Mouse (Mus musculus) cerebellum, adult (tissue): Measurements from ENCODE around the gene Ccna1.

Experiments
- ATAC-seq: cut with Nextera tagmentation; 2 replicates; pipeline ENCODE4 v1.9.2; 2017; ENCODE audit warnings: mild to moderate bottlenecking, moderate library complexity, mixed read lengths; ENCODE audit not compliant: insufficient number of reproducible peaks, low FRiP score, low TSS enrichment

The Ccna1 gene

DNA sequence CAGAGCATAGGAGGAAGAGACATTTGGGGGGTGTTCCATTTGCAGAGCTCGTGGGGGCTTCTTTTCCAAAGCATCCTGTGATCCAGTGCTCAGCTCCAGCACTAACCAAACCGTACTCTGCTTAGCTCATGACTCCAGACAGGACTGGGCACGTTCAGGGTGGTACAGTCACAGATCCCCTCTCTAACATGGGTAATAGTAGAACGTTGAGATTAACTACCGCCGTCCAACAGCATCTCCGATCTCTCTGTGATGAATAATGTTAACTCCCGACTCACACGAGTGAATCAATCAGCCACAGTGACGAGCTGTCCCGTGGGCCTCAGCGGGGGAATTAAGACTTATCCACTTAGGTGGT is 11.3 kb upstream of the Ccna1 start:
- no peak for ATAC-seq

DNA sequence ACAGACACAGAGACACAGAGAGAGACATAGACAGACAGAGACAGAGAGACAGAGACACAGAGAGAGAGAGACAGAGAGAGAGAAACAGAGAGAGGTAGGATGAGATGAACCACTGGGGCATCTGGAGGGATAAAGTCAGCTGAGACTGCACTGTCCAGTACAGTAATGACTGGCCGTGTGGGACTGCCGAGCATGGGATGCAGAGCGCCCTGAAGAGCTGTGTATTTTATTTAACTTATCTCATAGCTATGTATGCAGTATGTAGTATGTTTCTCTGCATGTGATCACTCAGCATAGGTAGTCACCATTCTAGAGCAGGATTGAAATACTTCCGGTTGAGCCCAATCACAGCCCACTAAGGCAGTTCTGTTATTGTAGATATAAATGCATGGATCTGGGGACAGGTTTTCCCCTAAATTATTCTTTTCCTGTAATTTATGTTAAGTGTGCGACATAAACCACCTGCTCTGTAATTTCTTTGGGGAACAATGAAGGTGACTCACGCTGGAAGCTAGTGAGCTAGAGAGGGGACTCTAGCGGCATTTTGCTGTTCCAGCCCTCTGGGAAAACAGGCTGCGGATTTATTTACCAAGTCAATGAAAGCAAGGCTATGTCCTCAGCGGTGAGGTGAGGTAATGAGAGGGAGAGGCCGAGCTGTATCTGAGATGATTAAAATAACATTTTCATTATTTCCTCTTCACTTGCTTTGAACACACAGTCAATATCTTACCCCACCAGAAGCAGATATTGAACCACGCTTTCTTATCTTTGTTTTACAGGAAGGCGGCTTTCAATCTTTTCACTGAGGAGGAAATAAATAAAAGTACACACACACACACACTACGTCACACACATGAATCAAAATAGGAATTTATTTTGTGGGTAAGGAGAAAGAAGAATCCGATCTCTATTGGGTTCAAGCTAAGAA is 10.7 kb upstream of the Ccna1 start:
- ATAC-seq, result no peak

GRCm38 (mm10) chr3:55064396-55064795 is 9.1 kb upstream of the Ccna1 start:
- ATAC-seq, result 0 out of 2 replicates have a peak, but pooled peaks have one; percentile 36

DNA sequence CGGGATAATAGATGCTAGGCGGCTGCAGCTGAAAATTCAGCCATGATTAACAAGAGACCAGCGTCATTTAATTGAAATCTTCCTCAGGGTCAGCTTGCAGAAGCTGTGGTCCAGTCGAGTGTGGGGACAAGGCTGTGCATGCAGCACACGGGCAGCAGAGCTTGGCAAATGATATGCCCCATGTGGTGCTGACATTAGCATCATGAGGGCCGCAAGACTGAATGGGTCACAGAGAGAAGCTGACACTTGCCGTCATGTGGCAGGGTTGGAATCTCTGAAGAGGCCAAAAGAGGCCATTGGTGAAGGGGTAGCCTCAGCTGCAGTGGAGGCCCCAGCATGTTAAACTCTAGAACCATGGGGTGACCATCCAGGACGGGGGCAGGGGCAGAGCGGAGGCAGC is 7.4 kb upstream of the Ccna1 start:
- no peak for ATAC-seq

DNA sequence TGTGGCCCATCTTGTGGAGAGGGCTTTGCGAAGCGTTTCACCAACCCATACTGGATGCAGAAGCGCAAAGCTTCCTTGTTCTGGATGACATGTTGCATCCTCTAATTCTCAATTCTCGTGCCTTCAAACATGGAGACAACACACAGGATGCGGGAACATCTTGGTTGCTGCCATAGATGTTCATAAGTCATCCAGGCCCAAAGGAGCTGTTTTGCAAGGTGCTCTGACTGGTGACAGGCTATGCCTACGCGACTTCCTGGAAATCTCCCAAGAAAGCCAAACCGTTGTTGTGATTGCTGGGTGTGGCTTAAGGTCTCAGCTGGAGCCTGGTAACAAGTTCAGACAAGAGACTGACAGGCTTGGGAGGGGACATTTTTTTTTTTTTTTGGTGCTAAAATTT is 1.1 kb upstream of the Ccna1 start:
- no peak for ATAC-seq

- no peak for ATAC-seq
These were observed 433 bp upstream of the Ccna1 start for GRCm38 (mm10) chr3:55055747-55056120.

GRCm38 (mm10) chr3:55054231-55054630 is 1.1 kb downstream of the Ccna1 start:
- ATAC-seq, result no peak

DNA sequence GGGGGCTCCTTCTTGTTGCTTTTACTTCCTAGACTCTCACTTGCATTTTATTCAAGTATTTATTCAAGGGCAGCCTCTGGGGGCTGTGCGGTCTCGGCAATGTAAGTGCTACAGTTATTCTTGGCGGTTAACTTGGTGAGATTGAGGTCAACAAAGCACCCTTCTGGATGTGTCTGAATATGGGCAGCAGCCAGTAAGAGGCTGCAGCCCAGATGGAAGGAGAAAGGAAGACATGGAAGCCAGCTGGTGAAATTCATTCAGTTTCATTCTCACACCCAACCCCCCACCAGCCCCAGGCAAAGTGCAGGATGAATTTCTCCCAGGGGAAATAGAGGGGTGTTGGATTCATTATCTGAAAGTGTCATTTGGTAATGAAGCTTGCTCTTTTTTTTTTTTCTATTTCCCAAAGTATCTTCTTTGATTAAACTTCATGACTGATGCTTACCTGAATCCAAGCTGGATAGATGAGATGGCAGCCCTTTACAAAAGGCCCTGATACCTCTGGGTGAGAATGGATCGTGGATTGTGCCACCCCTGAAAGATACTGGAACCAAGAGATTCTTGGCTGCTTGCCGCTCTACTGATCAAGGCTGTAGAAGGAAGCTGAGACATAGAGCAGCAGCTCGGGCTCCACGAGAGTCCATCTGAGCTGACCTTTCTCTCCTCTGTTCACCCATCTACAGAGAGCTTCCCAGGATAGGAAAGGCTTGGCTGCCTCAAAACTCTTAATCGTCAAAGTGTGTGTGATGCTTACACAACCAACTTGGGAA is 10.5 kb downstream of the Ccna1 start:
- ATAC-seq, result no peak

DNA sequence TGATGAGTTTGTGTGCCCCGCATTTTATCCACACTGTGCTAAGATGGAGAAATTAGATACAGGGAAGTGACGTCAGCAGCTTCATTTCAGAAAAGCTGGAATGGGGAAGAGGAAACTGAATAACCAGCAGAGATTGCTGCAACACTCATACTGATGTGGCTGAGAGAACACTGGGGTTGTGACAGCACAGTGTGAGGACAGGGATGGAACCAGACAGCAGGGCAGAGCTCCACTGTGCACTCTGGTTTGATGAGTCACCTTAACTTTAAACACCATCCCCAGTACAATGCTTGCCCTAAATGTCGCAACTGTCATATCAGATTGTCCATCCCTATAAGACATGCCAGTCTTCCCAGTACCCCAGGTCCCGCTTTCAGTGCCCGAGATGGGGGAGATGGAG is 17.7 kb downstream of the Ccna1 start:
- ATAC-seq, result no peak

DNA sequence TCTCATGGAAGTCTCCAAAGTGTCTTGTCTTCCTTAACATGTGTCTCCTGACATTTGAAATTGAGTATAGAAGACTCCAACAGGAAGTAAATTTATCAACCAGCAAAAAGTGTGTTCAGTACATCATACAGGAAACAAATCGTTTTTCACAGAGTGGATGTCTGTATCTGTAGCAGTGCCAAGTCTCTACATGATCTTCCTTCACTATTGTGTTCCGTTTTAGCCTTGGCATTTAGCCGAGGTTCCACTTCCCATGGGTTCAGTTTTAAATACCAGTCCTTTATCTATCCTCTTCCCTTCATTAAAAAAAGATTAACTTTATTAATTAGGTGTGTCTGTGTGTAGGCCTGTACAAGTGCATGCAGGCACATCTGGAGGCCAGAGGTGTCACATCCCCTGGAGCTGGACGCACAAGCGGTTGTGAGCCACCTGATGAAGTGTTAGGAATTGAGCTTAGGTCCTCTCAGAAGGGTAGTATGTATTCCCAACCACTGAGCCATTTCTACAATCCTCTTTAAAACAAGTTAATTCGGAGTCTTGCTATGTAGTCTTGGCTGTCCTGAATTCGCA is 27.9 kb downstream of the Ccna1 start:
- ATAC-seq, result no peak

DNA sequence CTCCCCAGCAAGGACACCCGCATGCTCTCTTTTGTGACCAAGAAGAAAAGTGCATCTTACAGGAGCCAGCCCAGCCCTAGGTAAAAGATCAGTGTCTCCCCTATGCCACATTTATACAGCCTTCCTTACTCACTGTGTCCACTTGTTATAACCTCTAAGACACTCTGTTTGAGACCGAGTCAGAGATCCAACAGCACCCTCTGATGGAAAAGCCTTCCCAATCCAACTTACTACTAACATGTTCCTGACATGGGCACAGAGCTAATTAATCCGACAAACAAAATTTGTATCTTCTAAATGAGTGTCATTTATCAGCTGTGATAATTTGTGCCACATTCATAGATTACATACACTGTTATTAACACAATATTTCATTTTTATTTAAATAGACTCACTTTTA is 29.8 kb downstream of the Ccna1 start:
- ATAC-seq, result no peak

DNA sequence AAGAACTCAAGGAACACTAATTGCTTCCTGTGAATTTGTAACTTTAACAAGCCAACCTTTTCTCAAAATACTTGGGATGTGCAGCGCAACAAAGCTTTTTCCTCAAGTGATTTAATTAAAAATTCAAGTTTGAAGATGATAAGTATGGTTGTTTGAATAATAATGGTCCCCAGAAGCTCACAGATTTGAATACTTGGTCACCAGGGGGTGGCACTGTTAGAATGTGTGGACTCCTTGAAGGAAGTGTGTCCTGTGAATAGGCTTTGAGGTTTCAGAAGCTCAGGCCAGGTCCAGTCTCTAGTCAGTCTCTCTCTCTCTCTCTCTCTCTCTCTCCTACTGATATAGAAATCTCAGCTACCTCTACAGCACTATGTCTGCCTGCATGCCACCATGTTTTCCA is 32.0 kb downstream of the Ccna1 start:
- ATAC-seq, result no peak

- no peak for ATAC-seq
These were observed 33.1 kb downstream of the Ccna1 start for GRCm38 (mm10) chr3:55022247-55022646.

- no peak for ATAC-seq
These were observed 42.8 kb downstream of the Ccna1 start for GRCm38 (mm10) chr3:55012536-55012935.

DNA sequence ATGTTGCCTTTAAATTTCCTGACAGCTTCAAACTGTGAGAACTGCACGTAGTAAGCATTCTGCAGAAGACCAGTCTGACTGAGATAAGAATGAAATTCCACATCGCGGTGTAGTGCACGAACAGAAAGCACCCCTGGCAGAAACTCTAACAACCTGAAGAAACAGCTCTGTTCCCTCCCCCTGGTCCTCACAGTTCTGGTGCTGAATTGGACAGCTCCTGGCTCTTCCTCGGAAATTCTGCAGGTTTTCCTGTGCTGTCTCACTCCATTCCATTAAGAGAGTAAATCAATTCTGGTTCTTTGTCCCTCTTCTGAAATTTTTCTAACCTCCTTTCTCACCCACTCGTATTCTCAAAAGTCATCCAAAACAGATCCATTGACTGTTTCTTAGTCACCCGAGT is 43.6 kb downstream of the Ccna1 start:
- no peak for ATAC-seq

DNA sequence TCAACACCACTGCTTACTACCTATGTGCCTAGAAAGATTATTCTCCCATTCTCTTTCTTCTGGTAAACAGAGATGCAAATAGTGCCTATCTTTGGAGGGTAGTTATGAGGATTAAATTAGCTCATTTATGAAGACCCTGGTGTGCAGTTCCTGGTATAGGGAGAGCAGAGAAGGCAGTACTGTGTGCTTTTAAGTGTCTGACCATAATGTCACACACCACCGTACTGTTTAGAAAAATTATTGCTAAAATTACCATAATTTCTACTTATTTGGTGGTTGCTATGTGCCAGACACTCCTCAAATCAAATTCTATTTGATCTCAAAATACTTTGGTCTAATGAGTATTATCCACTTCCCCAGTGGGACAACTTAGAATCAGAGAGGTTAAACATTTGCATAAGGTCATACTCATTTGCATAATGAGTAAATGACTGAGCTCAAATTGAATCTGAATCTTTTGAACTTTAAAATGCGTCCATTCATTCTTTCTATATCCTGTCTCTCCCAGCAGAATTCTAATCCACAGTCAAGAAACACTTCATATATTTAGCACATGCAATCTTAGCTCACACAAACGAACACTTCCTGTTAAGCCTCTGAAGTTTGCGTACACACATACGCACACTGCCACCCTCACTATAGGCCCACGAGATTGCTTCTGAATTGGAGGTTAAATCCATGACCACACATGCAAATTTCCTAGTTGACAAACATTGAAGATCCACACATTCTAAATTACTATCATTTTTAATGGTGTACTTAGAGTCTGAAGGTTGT is 46.1 kb downstream of the Ccna1 start:
- no peak for ATAC-seq

DNA sequence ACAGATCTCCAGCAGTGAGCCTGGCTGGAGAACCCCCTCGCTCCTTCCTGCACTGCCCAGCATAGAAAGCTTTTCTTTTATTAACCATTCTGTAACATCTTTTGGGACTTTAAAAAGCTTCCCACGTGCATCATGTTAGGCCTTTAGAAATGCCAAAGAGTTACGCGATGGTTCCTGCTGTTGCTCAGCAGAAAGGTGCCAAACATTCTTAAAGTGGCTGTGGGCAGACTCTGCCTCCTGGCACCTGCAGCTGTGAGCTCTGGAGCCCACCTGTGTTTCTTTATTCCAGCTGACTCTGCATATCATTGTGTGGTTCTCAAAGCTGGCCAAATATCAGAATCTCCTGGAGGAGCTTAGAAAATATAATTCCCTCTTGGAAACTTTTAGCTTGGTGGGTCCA is 51.3 kb downstream of the Ccna1 start:
- ATAC-seq, result no peak

- ATAC-seq, result no peak
These were observed 53.6 kb downstream of the Ccna1 start for GRCm38 (mm10) chr3:55001677-55002076.
